Mouse (Mus musculus) heart, embryonic 16.5 days (tissue): ENCODE measurements around the gene Il2ra. TPM values are rescaled to one million over a fixed set of nuclear protein-coding genes. Genes with fewer than 3 reads are reported as not detected.

Source experiments
- ATAC-seq: fragments of 200-750 bp; cut with Nextera tagmentation; replicated peaks from 2 replicates; pipeline ENCODE4 v1.8.0; 2017; ENCODE audit warnings: moderate number of reproducible peaks; ENCODE audit not compliant: insufficient read depth, low FRiP score; ENCODE audit errors: extremely low read depth
- H3K27ac ChIP-seq: fragments of 300-500 bp; sonication (generic); 2 replicates; pipeline ENCODE4 v1.5.1; 2014; ENCODE audit warnings: mild to moderate bottlenecking, low read length, control low read depth, moderate library complexity
- H3K27me3 ChIP-seq: fragments of 300-500 bp; sonication (generic); 2 replicates; pipeline ENCODE4 v1.6.1; 2014; ENCODE audit warnings: low read length, mixed read lengths; ENCODE audit not compliant: control insufficient read depth, insufficient read depth
- H3K36me3 ChIP-seq: fragments of 300-500 bp; sonication (generic); 2 replicates; pipeline ENCODE4 v1.6.1; 2014; ENCODE audit not compliant: control insufficient read depth, insufficient read depth
- H3K4me1 ChIP-seq: fragments of 300-500 bp; sonication (generic); 2 replicates; pipeline ENCODE4 v1.6.1; 2014; ENCODE audit warnings: low read length, mixed read lengths; ENCODE audit not compliant: control insufficient read depth, insufficient read depth
- H3K4me2 ChIP-seq: fragments of 300-500 bp; sonication (generic); 2 replicates; pipeline ENCODE4 v1.6.1; 2014; ENCODE audit warnings: low read depth, mild to moderate bottlenecking, control low read depth, low read length
- H3K4me3 ChIP-seq: fragments of 300-500 bp; sonication (generic); 2 replicates; pipeline ENCODE4 v1.5.1; 2014; ENCODE audit warnings: mild to moderate bottlenecking, control low read depth, low read length
- H3K9ac ChIP-seq: fragments of 300-500 bp; sonication (generic); 2 replicates; pipeline ENCODE4 v1.6.1; 2014; ENCODE audit warnings: low read length, control low read depth
- H3K9me3 ChIP-seq: fragments of 300-500 bp; sonication (generic); replicated peaks from 2 replicates; pipeline ENCODE4 v1.6.1; 2016; ENCODE audit warnings: low read length; ENCODE audit not compliant: control insufficient read depth
- WGBS: fragments of 180-500 bp; shearing (Covaris S2); extraction: QIAGEN DNeasy Blood & Tissue Kit; methylation state at CpG from one replicate; pipeline ENCODE4 v1.1.7; 2014; 5-methylcytosine and 5-hydroxymethylcytosine counted together
- polyA plus RNA-seq: library from polyadenylated mRNA; unstranded; fragments of >200 nt; fragmentation: Nextera tagmentation; extraction: Ambion mirVana; gene quantifications from 2 replicates; pipeline ENCODE4 v1.2.1, GENCODE M21; 2015

The Il2ra gene
- polyA plus RNA-seq, 1 experiment from 2014 or later, result 21.2 TPM

DNA sequence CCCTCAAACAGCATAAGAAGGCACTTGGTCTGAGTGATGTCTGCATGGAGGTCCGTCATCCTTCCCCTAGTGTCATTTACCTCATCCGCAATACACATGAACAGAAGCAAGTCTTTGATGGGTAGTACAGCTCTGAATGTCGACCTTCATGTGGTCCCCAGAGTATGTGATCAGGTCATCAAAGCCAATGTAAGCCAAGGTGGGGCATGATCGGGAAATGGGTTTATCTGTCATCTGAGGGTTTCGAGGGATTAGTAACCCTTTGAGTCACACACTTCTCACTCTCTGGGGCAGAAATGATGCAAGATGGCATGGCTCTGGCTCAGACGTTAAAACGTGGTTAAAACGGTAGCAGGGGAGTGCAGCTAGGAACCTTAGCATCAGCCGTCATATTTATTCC is 25.8 kb upstream of the Il2ra start:
- Histone ChIP-seq H3K9ac (no peak overlapping the region), H3K4me3 (no peak overlapping the region), H3K9me3 (no peaks in the 10 kb centered on the region; the same call in 1 of the 2 replicates), H3K36me3 (no peaks in the 10 kb centered on the region), H3K4me2 (no peak overlapping the region), H3K4me1 (no peaks in the 10 kb centered on the region), H3K27ac (no peak overlapping the region), H3K27me3 (no peaks in the 10 kb centered on the region)
- 81% methylated on average over 9 of the region's 9 CpGs for WGBS
- no peak for ATAC-seq

GRCm38 (mm10) chr2:11619598-11619997 is 23.0 kb upstream of the Il2ra start:
- no peak overlapping the region for H3K4me2 ChIP-seq
- WGBS, result 65% methylated on average over 2 of the region's 2 CpGs
- no peaks in the 10 kb centered on the region; the same call in 1 of the 2 replicates for H3K9me3 ChIP-seq

DNA sequence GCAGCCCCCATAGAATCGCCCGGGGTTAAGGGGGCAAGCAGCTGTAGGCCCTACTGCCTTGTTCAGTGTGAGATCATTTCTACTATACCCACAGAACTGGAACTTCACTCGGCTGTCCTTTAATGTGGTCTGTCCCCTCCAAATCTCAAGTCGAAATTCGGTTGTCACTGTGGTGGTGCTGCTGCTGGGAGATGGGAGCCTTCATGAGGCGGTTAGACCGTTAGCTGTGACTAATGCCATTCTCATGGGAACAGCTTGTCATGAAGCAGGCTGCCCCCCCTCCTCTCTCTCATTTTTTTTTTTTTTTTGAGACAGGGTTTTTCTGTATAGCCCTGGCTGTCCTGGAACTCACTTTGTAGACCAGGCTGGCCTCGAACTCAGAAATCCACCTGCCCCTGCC is 19.4 kb upstream of the Il2ra start:
- ATAC-seq, result peak; percentile 63; the same call in 1 of the 2 replicates
- no peaks in the 10 kb centered on the region for H3K9me3 ChIP-seq
- H3K4me2 ChIP-seq, result no peak overlapping the region
- H3K27me3 ChIP-seq, result no peaks in the 10 kb centered on the region
- no peak overlapping the region for H3K9ac ChIP-seq
- H3K27ac ChIP-seq, result no peak overlapping the region
- no peaks in the 10 kb centered on the region for H3K36me3 ChIP-seq
- no peak overlapping the region for H3K4me3 ChIP-seq
- H3K4me1 ChIP-seq, result no peaks in the 10 kb centered on the region
- WGBS, result 85% methylated on average over 8 of the region's 8 CpGs

More at GRCm38 (mm10) chr2:11619598-11619997, 23.0 kb upstream of the Il2ra start:
- ATAC-seq, result no peak
- no peak overlapping the region for H3K9ac ChIP-seq
- no peak overlapping the region for H3K27ac ChIP-seq
- no peaks in the 10 kb centered on the region for H3K36me3 ChIP-seq
- no peaks in the 10 kb centered on the region for H3K4me1 ChIP-seq
- no peaks in the 10 kb centered on the region for H3K27me3 ChIP-seq
- no peak overlapping the region for H3K4me3 ChIP-seq

- Histone ChIP-seq H3K36me3 (no peaks in the 10 kb centered on the region), H3K4me1 (no peaks in the 10 kb centered on the region), H3K9me3 (no peaks in the 10 kb centered on the region), H3K27ac (peak overlapping the region; percentile 30; the same call in 1 of the 2 replicates), H3K9ac (no peak overlapping the region), H3K4me3 (no peak overlapping the region), H3K27me3 (no peaks in the 10 kb centered on the region), H3K4me2 (no peak overlapping the region)
- ATAC-seq, result no peak
- WGBS, result 82% methylated on average over 2 of the region's 2 CpGs
Observed at GRCm38 (mm10) chr2:11623726-11624125, 18.9 kb upstream of the Il2ra start.

DNA sequence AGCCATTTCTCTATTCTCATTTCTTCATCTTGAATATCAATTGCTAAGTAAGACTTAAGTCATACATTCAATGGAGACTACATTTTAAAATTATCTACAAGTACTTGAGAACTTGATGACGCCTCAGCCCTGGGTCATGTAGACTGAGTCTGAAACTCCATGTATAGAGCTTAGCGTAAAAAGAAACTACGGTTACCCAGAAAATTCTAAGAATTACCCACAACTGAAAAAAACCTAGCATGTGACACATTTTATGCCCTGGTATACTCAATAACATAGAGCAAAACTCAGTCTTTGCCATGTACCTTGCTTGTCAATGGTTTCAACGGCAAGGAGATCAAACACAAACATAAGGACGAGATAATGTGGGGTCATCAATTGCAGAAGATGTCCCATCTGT is 16.7 kb upstream of the Il2ra start, which contains the start of gene Gm17490:
Gene Gm17490, minus strand, starts transcription at position 375 of the 400 bp plus-strand sequence.
- no peak within 1 kb of the TSS for H3K27ac ChIP-seq
- no peaks in the 10 kb centered on the region for H3K4me1 ChIP-seq
- H3K4me2 ChIP-seq, result no peak within 1 kb of the TSS
- H3K36me3 ChIP-seq, result no peaks in the 10 kb centered on the region
- H3K27me3 ChIP-seq, result no peaks in the 10 kb centered on the region
- 83% methylated on average over 5 of the region's 5 CpGs for WGBS
- no peak for ATAC-seq
- no peaks in the 10 kb centered on the region for H3K9me3 ChIP-seq
- H3K4me3 ChIP-seq, result no peak within 1 kb of the TSS
- no peak within 1 kb of the TSS for H3K9ac ChIP-seq

- no peak overlapping the region for H3K4me2 ChIP-seq
- no peak overlapping the region for H3K9ac ChIP-seq
- H3K4me1 ChIP-seq, result no peaks in the 10 kb centered on the region
- no peak overlapping the region for H3K27ac ChIP-seq
- H3K27me3 ChIP-seq, result no peaks in the 10 kb centered on the region
- ATAC-seq, result no peak
- no peaks in the 10 kb centered on the region for H3K9me3 ChIP-seq
- no peaks in the 10 kb centered on the region for H3K36me3 ChIP-seq
- H3K4me3 ChIP-seq, result no peak overlapping the region
- 76% methylated on average over 6 of the region's 6 CpGs for WGBS
Observed at GRCm38 (mm10) chr2:11635035-11635434, 7.6 kb upstream of the Il2ra start.

GRCm38 (mm10) chr2:11635471-11636137 is 7.0 kb upstream of the Il2ra start:
- 83% methylated on average over 5 of the region's 5 CpGs for WGBS
- no peak overlapping the region for H3K9ac ChIP-seq
- no peak; the same call in 1 of the 2 replicates for ATAC-seq
- no peak overlapping the region for H3K4me3 ChIP-seq
- H3K4me2 ChIP-seq, result peak overlapping the region; percentile 6; the same call in 1 of the 2 replicates
- peak overlapping the region; percentile 70 for H3K27ac ChIP-seq
- H3K36me3 ChIP-seq, result no peaks in the 10 kb centered on the region
- H3K9me3 ChIP-seq, result no peaks in the 10 kb centered on the region
- no peaks in the 10 kb centered on the region for H3K4me1 ChIP-seq
- H3K27me3 ChIP-seq, result no peaks in the 10 kb centered on the region

- peak overlapping the region; percentile 70 for H3K27ac ChIP-seq
- no peak for ATAC-seq
- no peaks in the 10 kb centered on the region for H3K36me3 ChIP-seq
- H3K9ac ChIP-seq, result no peak overlapping the region
- 55% methylated on average over 3 of the region's 3 CpGs for WGBS
- H3K4me2 ChIP-seq, result no peak overlapping the region
- no peaks in the 10 kb centered on the region for H3K27me3 ChIP-seq
- no peak overlapping the region for H3K4me3 ChIP-seq
- no peaks in the 10 kb centered on the region for H3K4me1 ChIP-seq
- H3K9me3 ChIP-seq, result no peaks in the 10 kb centered on the region
Observed at GRCm38 (mm10) chr2:11636138-11636480, 6.5 kb upstream of the Il2ra start.

DNA sequence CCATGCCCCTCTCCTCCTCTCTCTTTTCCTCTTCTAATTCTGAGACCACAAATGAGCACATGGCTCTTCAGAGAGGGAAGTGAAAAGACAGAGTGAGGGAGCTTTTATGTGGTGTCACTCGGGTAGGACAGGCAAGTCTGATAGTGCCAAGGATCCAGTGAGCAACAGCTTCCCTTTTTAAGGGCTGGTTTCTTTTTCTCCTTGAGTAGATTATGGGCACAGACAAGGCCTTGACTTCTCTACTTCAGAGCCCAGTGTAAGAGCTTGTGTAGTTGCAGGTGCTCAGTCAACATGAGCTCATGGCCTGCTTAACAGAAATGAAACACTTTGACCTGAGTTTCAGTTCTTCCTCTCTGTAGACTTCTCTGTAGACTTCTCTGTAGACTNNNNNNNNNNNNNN is 5.5 kb upstream of the Il2ra start:
- Histone ChIP-seq H3K36me3 (no peaks in the 10 kb centered on the region), H3K9me3 (no peaks in the 10 kb centered on the region), H3K27me3 (no peaks in the 10 kb centered on the region), H3K9ac (no peak overlapping the region), H3K4me3 (no peak overlapping the region), H3K4me2 (no peak overlapping the region; the same call in 1 of the 2 replicates), H3K4me1 (no peaks in the 10 kb centered on the region), H3K27ac (peak overlapping the region; percentile 70)
- 48% methylated on average over 1 of the region's 1 CpGs for WGBS
- ATAC-seq, result peak; percentile 59
